Mouse (Mus musculus) lung, adult 2 months (tissue): ENCODE measurements at regions not wholly inside any gene's neighbourhood (a gene's known extent, or its start where the extent isn't known, plus 50 kb on each side); places are given as distances from the start of the nearest gene placed in this dataset.

Experiments used
- CTCF ChIP-seq: fragments of 200-500 bp; IDR thresholded peaks from 2 replicates; pipeline ENCODE4 v1.5.1; 2011; ENCODE audit warnings: mild to moderate bottlenecking, low read length, control low read depth; ENCODE audit not compliant: insufficient read depth
- POLR2A ChIP-seq: fragments of 200-500 bp; IDR thresholded peaks from 2 replicates; pipeline ENCODE4 v1.6.1; 2011; ENCODE audit warnings: low read depth, mild to moderate bottlenecking, control low read depth, low read length, borderline replicate concordance; ENCODE audit errors: extremely low read depth

GRCm38 (mm10) chr7:139781513-139781912 lies 52.5 kb upstream of the Adgra1 start:
- TF ChIP-seq CTCF (no peak), POLR2A (no peak)
